ENCODE assay signal across 9 mouse cellular contexts in genomic region chr17:14232629-14233028, GRCm38 (mm10). TPM values are rescaled to one million over a fixed set of nuclear protein-coding genes. Genes with fewer than 3 reads are reported as not detected.
DNase-seq lines count a peak whose midpoint lies in the region; ATAC-seq and TF ChIP-seq lines count a peak whose summit lies in the region.
"Had no signal": no experiment of that assay in that cellular context is flagged by ENCODE, and none has a peak within 500 bp of the region (broad histone marks: within the 10 kb centered on the region; RNA-seq: fewer than 3 reads in every experiment).

No protein-coding gene starts in this region.

- H3K9ac ChIP-seq in hindbrain, embryonic 16.5 days (ENCODE audit: low read depth, low read length): no peak overlapping the region
- no peak overlapping the region for H3K9ac ChIP-seq in midbrain, embryonic 11.5 days (ENCODE audit: low read length)
- H3K9ac ChIP-seq: limb, embryonic 13.5 days had no signal

- H3K4me3 ChIP-seq in hindbrain, embryonic 16.5 days (ENCODE audit: low read length): no peak overlapping the region
- H3K4me3 ChIP-seq in midbrain, embryonic 11.5 days (ENCODE audit: low read depth, low read length): no peak overlapping the region
- no peak overlapping the region for H3K4me3 ChIP-seq in small intestine, adult 2 months (ENCODE audit: low read depth, low read length)
- H3K4me3 ChIP-seq: limb, embryonic 13.5 days had no signal

- ATAC-seq in hindbrain, embryonic 16.5 days: peak; percentile 55
- ATAC-seq in midbrain, embryonic 11.5 days (ENCODE audit: low FRiP score): peak; percentile 57
- no peak for ATAC-seq in megakaryocyte-erythroid progenitor cell, adult 5-6 weeks (replicated peaks; ENCODE audit: low FRiP score, low TSS enrichment, poor library complexity, severe bottlenecking)

- H3K27ac ChIP-seq in hindbrain, embryonic 16.5 days (ENCODE audit: low read depth, low read length): no peak overlapping the region
- no peak overlapping the region for H3K27ac ChIP-seq in midbrain, embryonic 11.5 days (ENCODE audit: low read depth, low read length)
- H3K27ac ChIP-seq in small intestine, adult 2 months (ENCODE audit: insufficient read depth, low read depth, low read length): no peak overlapping the region

- H3K4me1 ChIP-seq in hindbrain, embryonic 16.5 days (ENCODE audit: control insufficient read depth, insufficient read depth, low read depth, low read length): peaks cover 5% of the 10 kb centered on the region
- H3K4me1 ChIP-seq in midbrain, embryonic 11.5 days (ENCODE audit: control insufficient read depth, insufficient read depth, low read length): no peaks in the 10 kb centered on the region
- peaks cover 33% of the 10 kb centered on the region; the same call in 1 of the 2 replicates for H3K4me1 ChIP-seq in small intestine, adult 2 months (ENCODE audit: control insufficient read depth, insufficient read depth, insufficient read length, low read length)

- no peaks in the 10 kb centered on the region for H3K27me3 ChIP-seq in hindbrain, embryonic 16.5 days (replicated peaks; ENCODE audit: control insufficient read depth, insufficient read depth, low read length)
- no peaks in the 10 kb centered on the region for H3K27me3 ChIP-seq in midbrain, embryonic 11.5 days (ENCODE audit: control insufficient read depth, insufficient read depth, low read length)
- no peaks in the 10 kb centered on the region for H3K27me3 ChIP-seq in small intestine, adult 2 months (ENCODE audit: control insufficient read depth, insufficient read depth, low read length)

- no peak for TF ChIP-seq POLR2A in small intestine, adult 2 months (IDR thresholded peaks at IDR 0.05; ENCODE audit: low read depth, low read length)

- H3K9me3 ChIP-seq in hindbrain, embryonic 16.5 days (ENCODE audit: control insufficient read depth, low read length): no peaks in the 10 kb centered on the region
- no peaks in the 10 kb centered on the region for H3K9me3 ChIP-seq in midbrain, embryonic 11.5 days (ENCODE audit: control insufficient read depth, low read length)
- H3K9me3 ChIP-seq: limb, embryonic 13.5 days had no signal

- no peak overlapping the region for H3K4me2 ChIP-seq in hindbrain, embryonic 16.5 days (ENCODE audit: low read length)
- no peak overlapping the region for H3K4me2 ChIP-seq in midbrain, embryonic 11.5 days
- H3K4me2 ChIP-seq: limb, embryonic 13.5 days had no signal

- WGBS in hindbrain, embryonic 16.5 days: 56% methylated on average over 3 of the region's 3 CpGs
- WGBS in midbrain, embryonic 11.5 days: 60% methylated on average over 3 of the region's 3 CpGs
- 54% methylated on average over 3 of the region's 3 CpGs for WGBS in small intestine, adult 2 months

- peak; percentile 82 for DNase-seq in ZHBTc4 (ENCODE audit: low read depth, low spot score)
- DNase-seq in cerebellum, adult 18-20 months: peak; percentile 47 to 71
- DNase-seq in frontal cortex, postnatal 14 days (ENCODE audit: low spot score in 2 of 2): peak; percentile 55 to 79
- DNase-seq in left cerebral cortex, adult 11 months (ENCODE audit: low spot score): peak; percentile 50
- peak; percentile 96 for DNase-seq in midbrain, embryonic 11.5 days (ENCODE audit: low spot score, missing footprints)

- no peaks in the 10 kb centered on the region for H3K36me3 ChIP-seq in hindbrain, embryonic 16.5 days (ENCODE audit: control insufficient read depth, insufficient read depth, low read length)
- no peaks in the 10 kb centered on the region for H3K36me3 ChIP-seq in midbrain, embryonic 11.5 days (ENCODE audit: control insufficient read depth, insufficient read depth, low read length)
- H3K36me3 ChIP-seq in small intestine, adult 2 months (ENCODE audit: control insufficient read depth, insufficient read depth, low read length): no peaks in the 10 kb centered on the region
- H3K36me3 ChIP-seq: limb, embryonic 13.5 days had no signal

- TF ChIP-seq CTCF in small intestine, adult 2 months (IDR thresholded peaks at IDR 0.05; ENCODE audit: extremely low read depth, insufficient read length, insufficient replicate concordance, low read depth, low read length): peak; percentile 79; the same call in 1 of the 2 replicates

RNA-seq across cellular contexts. Expression of gene Dact2, which starts 28.5 kb away (rescaled TPM):
- 3.1 and 3.7 TPM in 2 replicates for polyA plus RNA-seq in hindbrain, embryonic 16.5 days (2015; fragmentation: Nextera tagmentation; extraction: Ambion mirVana)
- polyA plus RNA-seq in midbrain, embryonic 11.5 days (2014; fragmentation: Nextera tagmentation; extraction: Ambion mirVana): 0.18 and 0.32 TPM in 2 replicates
- 11.1 and 43.8 TPM in 2 replicates for polyA plus RNA-seq in small intestine, adult 2 months (2012; rRNA removed)
- not detected in 2 replicates for total RNA-seq in megakaryocyte-erythroid progenitor cell, adult 5-6 weeks (2014; fragmentation: Nextera tagmentation)
- total RNA-seq in megakaryocyte-erythroid progenitor cell, adult 5-6 weeks (2017): not detected in 2 replicates

RNA-seq across cellular contexts. Expression of gene Smoc2, which starts 46.7 kb away (rescaled TPM):
- 6.8 and 7.8 TPM in 2 replicates for polyA plus RNA-seq in hindbrain, embryonic 16.5 days (2015; fragmentation: Nextera tagmentation; extraction: Ambion mirVana)
- 7.0 and 11.1 TPM in 2 replicates for polyA plus RNA-seq in midbrain, embryonic 11.5 days (2014; fragmentation: Nextera tagmentation; extraction: Ambion mirVana)
- 43.5 and 45.2 TPM in 2 replicates for polyA plus RNA-seq in small intestine, adult 2 months (2012; rRNA removed)
- total RNA-seq in megakaryocyte-erythroid progenitor cell, adult 5-6 weeks (2014; fragmentation: Nextera tagmentation): not detected in 2 replicates
- not detected in 2 replicates for total RNA-seq in megakaryocyte-erythroid progenitor cell, adult 5-6 weeks (2017)
